Mouse (Mus musculus) embryonic facial prominence, embryonic 15.5 days (tissue): Measurements from ENCODE around the gene Pde4dip. TPM values are rescaled to one million over a fixed set of nuclear protein-coding genes. Genes with fewer than 3 reads are reported as not detected.

Source experiments
- ATAC-seq: fragments of 200-750 bp; cut with Nextera tagmentation; 2 replicates; pipeline ENCODE4 v1.8.0; 2017; ENCODE audit warnings: low read depth, moderate TSS enrichment; ENCODE audit not compliant: insufficient number of reproducible peaks, low FRiP score, low TSS enrichment
- H3K27ac ChIP-seq: fragments of 300-500 bp; sonication (generic); replicated peaks from 2 replicates; pipeline ENCODE4 v1.5.1; 2015; ENCODE audit warnings: mild to moderate bottlenecking, inconsistent platforms
- H3K27me3 ChIP-seq: fragments of 300-500 bp; sonication (generic); 2 replicates; pipeline ENCODE4 v1.6.1; 2015; ENCODE audit warnings: inconsistent platforms
- H3K36me3 ChIP-seq: fragments of 300-500 bp; sonication (generic); 2 replicates; pipeline ENCODE4 v1.6.1; 2015; ENCODE audit warnings: mild to moderate bottlenecking, inconsistent platforms
- H3K4me1 ChIP-seq: fragments of 300-500 bp; sonication (generic); 2 replicates; pipeline ENCODE4 v1.6.1; 2015; ENCODE audit warnings: inconsistent platforms
- H3K4me2 ChIP-seq: fragments of 300-500 bp; sonication (generic); replicated peaks from 2 replicates; pipeline ENCODE4 v1.6.1; 2015; ENCODE audit warnings: mild to moderate bottlenecking, inconsistent platforms
- H3K4me3 ChIP-seq: fragments of 300-500 bp; sonication (generic); replicated peaks from 2 replicates; pipeline ENCODE4 v1.5.1; 2015; ENCODE audit warnings: mild to moderate bottlenecking, inconsistent platforms
- H3K9ac ChIP-seq: fragments of 300-500 bp; sonication (generic); 2 replicates; pipeline ENCODE4 v1.6.1; 2015; ENCODE audit warnings: inconsistent platforms
- H3K9me3 ChIP-seq: fragments of 300-500 bp; sonication (generic); replicated peaks from 2 replicates; pipeline ENCODE4 v1.6.1; 2016; ENCODE audit warnings: inconsistent platforms
- WGBS: fragments of 180-500 bp; shearing (Covaris S2); methylation state at CpG from one replicate; pipeline ENCODE4 v1.1.7; 2015; 5-methylcytosine and 5-hydroxymethylcytosine counted together
- polyA plus RNA-seq: library from polyadenylated mRNA; unstranded; fragments of >200 nt; fragmentation: Nextera tagmentation; extraction: Ambion mirVana; gene quantifications from 2 replicates; pipeline ENCODE4 v1.2.1, GENCODE M21; 2015

Gene Pde4dip
- polyA plus RNA-seq, 1 experiment from 2014 or later, result 29.6 TPM

DNA sequence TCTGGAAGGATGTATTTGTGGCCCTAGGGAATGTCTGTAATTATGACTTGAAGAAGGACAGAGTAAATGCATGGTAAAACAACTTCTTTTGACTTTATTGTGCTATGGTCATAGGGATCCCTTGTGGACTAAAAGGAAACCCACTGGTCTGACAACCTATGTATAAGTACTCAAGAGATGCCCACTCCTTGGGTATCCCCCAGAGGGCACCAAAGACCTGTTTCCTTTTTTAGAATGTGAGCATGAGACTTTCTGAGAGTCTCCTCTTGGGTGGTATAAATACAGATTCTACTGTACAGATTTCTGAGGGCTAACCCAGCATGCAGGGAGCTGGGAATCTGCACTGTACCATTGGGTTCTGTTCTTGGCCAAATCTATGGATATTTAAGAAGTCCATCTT is 48.1 kb downstream of the Pde4dip start:
- no peak overlapping the region for H3K9ac ChIP-seq
- no peak overlapping the region for H3K27ac ChIP-seq
- ATAC-seq, result no peak
- no peaks in the 10 kb centered on the region for H3K4me1 ChIP-seq
- H3K9me3 ChIP-seq, result no peaks in the 10 kb centered on the region
- H3K27me3 ChIP-seq, result no peaks in the 10 kb centered on the region
- no peak overlapping the region for H3K4me3 ChIP-seq
- no peak overlapping the region for H3K4me2 ChIP-seq
- no peaks in the 10 kb centered on the region for H3K36me3 ChIP-seq

DNA sequence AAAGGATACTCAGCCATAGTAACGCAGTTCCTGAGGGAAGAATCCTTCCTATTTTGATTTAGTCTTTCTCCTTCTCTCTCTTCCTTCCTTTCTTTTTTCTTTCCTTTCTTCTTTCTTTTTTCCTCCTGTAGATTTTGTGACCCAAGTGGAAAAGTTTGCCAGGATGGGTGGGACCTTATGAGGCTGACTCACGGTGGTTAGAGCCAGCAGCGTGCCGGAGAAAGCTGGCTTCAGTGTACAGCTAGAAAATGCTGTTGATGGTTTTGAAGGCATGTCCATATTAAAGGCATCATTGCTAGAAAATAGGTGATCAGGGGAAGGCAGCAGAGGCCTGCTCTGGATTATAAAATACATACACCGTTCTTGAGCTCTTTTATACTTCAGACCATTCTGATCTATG is 52.6 kb downstream of the Pde4dip start:
- Histone ChIP-seq H3K27ac (no peak overlapping the region), H3K4me1 (no peaks in the 10 kb centered on the region), H3K9ac (no peak overlapping the region), H3K9me3 (no peaks in the 10 kb centered on the region), H3K4me3 (no peak overlapping the region), H3K36me3 (no peaks in the 10 kb centered on the region), H3K27me3 (no peaks in the 10 kb centered on the region), H3K4me2 (no peak overlapping the region)
- ATAC-seq, result no peak
- WGBS, result 80% methylated on average over 5 of the region's 5 CpGs

DNA sequence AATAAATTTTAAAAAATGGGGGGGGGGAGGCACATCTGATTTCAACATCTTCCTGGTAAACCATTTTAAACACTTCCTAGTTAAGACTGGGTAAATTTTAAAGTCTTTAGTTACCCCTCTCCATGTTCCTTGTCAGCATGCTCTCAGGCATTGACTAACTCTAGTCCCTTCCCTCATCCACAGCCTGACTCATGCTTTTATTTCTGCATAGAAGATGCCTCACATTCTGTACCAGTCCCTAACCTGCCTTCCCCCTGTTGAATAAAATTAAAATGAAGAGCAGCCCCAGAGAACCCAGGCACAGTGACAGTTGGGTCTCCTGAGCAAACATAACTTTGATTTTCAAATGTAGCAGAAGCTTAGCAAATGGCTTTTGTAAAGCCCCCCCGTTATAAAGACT is 53.9 kb downstream of the Pde4dip start:
- WGBS, result 36% methylated on average over 1 of the region's 1 CpGs
- Histone ChIP-seq H3K4me1 (no peaks in the 10 kb centered on the region), H3K9ac (no peak overlapping the region), H3K27me3 (no peaks in the 10 kb centered on the region), H3K9me3 (no peaks in the 10 kb centered on the region), H3K4me3 (no peak overlapping the region), H3K27ac (no peak overlapping the region), H3K36me3 (no peaks in the 10 kb centered on the region), H3K4me2 (no peak overlapping the region)
- no peak for ATAC-seq

DNA sequence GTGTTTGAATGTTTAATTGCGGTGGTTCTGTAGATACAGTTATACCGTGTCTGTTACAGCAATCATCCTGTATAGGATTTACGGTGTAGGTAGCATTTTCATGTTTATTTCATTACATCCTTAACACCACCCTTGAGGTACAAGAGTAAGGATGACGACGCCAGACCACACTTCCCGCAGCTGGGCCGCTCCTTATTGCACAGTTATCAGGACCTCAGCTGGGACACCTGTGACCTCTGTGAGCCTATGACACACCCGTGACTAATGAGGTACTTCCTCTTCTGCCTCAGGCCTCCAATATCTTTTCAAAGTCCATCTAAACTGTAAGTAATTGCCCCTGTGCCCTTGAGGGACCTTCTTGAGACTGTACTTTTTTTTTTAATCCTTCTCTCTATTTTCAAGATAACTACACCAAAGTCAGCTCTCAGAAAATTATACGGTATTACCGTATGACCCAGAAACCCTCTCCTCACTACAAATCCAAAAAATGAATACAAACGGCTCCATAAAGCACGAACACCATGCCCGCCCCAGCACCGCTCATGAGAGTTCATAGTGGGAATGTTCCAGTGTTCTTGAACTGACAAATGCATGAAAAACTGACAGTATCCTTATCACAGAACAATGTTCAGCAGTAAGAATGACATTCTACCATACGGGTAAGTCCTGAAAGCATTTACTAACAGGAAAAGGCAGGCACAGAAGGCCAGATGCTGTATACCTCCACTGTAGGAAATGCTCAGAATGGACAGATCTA is 56.8 kb downstream of the Pde4dip start:
- H3K27ac ChIP-seq, result no peak overlapping the region
- no peak overlapping the region for H3K4me2 ChIP-seq
- no peak for ATAC-seq
- no peaks in the 10 kb centered on the region for H3K36me3 ChIP-seq
- no peak overlapping the region for H3K9ac ChIP-seq
- H3K4me1 ChIP-seq, result no peaks in the 10 kb centered on the region
- H3K4me3 ChIP-seq, result no peak overlapping the region
- H3K9me3 ChIP-seq, result no peaks in the 10 kb centered on the region
- H3K27me3 ChIP-seq, result no peaks in the 10 kb centered on the region
- 57% methylated on average over 15 of the region's 15 CpGs for WGBS

DNA sequence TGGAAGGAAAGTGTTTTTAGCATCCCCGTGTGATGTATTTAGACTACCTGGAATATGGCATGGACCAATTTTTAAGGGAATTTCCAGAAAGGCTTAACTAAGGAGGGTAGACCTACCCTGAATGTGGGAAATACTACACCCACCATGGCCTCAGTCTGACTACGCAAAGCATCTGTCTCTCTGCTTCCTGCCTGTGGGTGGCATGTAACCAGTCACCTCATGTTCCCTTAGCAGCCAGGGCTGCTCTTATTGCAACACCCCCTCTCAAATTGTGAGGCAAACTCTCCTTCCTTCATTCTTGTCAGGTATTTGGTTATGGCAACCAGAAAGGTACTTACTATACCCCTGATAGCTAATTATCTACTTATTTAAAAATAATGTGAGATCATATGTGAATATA is 57.9 kb downstream of the Pde4dip start:
- H3K36me3 ChIP-seq, result no peaks in the 10 kb centered on the region
- H3K9me3 ChIP-seq, result no peaks in the 10 kb centered on the region
- no peak overlapping the region for H3K4me2 ChIP-seq
- no peak overlapping the region for H3K27ac ChIP-seq
- no peak overlapping the region for H3K4me3 ChIP-seq
- H3K27me3 ChIP-seq, result no peaks in the 10 kb centered on the region
- H3K4me1 ChIP-seq, result no peaks in the 10 kb centered on the region
- ATAC-seq, result no peak
- H3K9ac ChIP-seq, result no peak overlapping the region
- WGBS, result 61% methylated on average over 2 of the region's 2 CpGs

DNA sequence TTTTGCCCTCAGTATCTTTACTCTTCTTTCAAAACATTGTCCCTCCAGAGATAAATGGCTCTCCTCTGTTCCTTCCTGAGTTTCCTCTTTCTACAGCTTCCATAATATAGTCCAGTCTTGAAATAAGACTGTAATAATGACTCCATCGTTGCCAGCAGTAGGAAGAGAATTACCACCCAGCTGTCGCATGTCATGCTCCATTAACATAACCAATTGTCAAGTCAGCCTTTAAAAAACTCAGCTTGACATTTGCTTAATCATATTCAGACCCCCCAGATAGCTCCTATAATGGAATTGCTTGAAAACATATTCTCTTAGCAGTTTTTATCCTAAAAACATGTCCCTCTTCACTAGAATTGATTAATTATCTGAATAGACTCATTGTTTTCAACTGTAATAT is 58.4 kb downstream of the Pde4dip start:
- H3K4me1 ChIP-seq, result no peaks in the 10 kb centered on the region
- no peaks in the 10 kb centered on the region for H3K36me3 ChIP-seq
- H3K4me2 ChIP-seq, result no peak overlapping the region
- no peak overlapping the region for H3K4me3 ChIP-seq
- ATAC-seq, result no peak
- WGBS, result 38% methylated on average over 2 of the region's 2 CpGs
- peaks cover 2% of the 10 kb centered on the region; the same call in 1 of the 2 replicates for H3K27me3 ChIP-seq
- H3K27ac ChIP-seq, result no peak overlapping the region
- no peak overlapping the region for H3K9ac ChIP-seq
- H3K9me3 ChIP-seq, result no peaks in the 10 kb centered on the region

DNA sequence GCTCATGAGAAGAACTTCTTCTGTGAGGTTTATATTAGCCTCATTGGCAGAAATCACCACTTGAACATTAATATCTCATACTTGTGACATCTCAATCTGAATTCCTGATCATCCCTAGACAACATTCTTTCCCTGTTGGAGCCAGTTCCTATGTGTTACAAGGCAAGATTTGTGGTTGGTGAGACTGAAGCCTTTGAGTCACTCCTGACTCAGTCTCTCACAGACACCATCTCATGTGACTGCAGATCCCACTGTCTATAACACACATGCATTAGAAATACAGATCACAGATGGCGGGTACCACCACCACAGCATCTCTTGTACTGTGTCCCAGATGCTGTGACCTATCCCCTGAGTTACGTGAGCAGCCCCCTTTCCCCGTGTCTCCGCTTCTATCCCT is 60.2 kb downstream of the Pde4dip start:
- no peaks in the 10 kb centered on the region for H3K36me3 ChIP-seq
- no peak overlapping the region for H3K4me2 ChIP-seq
- no peak overlapping the region for H3K9ac ChIP-seq
- no peak for ATAC-seq
- peaks cover 14% of the 10 kb centered on the region for H3K4me1 ChIP-seq
- peaks cover 11% of the 10 kb centered on the region for H3K27me3 ChIP-seq
- 90% methylated on average over 4 of the region's 4 CpGs for WGBS
- H3K4me3 ChIP-seq, result no peak overlapping the region
- H3K9me3 ChIP-seq, result no peaks in the 10 kb centered on the region
- H3K27ac ChIP-seq, result no peak overlapping the region

DNA sequence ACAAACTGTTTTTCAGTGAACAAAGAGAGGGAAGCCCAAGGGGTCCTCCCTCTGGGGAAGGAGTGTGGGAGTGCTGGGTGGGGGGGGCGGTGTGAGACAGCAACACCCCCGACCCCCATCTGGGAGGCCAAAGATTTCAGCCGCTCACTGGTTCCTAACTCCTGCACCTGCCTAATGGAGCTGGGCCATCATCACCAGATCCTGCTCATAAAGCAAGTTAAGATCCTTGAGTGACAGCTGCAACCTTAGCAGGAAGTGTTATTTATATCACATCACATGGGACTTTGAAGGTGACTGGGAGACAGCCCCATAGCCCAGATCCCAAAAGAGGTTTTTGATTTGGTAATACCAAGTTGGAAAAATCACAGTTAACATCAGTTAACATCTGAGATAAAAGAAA is 63.3 kb downstream of the Pde4dip start:
- Histone ChIP-seq H3K9ac (no peak overlapping the region), H3K27ac (no peak overlapping the region), H3K4me2 (peak overlapping the region; percentile 91; the same call in 1 of the 2 replicates), H3K9me3 (no peaks in the 10 kb centered on the region), H3K4me1 (peaks cover 14% of the 10 kb centered on the region), H3K36me3 (no peaks in the 10 kb centered on the region), H3K27me3 (peaks cover 17% of the 10 kb centered on the region), H3K4me3 (no peak overlapping the region)
- 30% methylated on average over 3 of the region's 3 CpGs for WGBS
- no peak for ATAC-seq

DNA sequence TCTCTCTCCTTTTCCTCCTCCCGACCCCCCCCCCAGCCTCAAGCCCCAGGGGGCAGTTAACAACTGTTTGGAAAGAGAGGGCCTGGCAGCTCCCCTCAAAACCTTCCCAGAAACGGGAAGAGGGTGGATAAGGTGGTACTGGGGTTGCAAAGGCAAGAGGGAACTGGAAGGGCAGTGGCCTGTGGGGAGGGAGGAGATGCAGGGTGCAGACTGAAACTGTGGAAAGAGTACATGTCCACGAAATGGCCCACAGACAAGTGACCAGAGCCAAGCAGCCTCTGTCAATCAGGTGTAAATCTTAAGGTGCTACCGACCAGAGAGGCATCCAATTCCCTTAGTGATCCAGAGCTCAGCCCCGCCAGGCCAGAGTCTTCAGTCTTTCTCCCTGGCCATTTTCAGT is 63.8 kb downstream of the Pde4dip start:
- Histone ChIP-seq H3K9me3 (no peaks in the 10 kb centered on the region), H3K4me1 (peaks cover 14% of the 10 kb centered on the region), H3K27ac (no peak overlapping the region; the same call in 1 of the 2 replicates), H3K36me3 (no peaks in the 10 kb centered on the region), H3K9ac (no peak overlapping the region), H3K4me3 (peak overlapping the region; percentile 48), H3K4me2 (peak overlapping the region; percentile 91), H3K27me3 (peaks cover 17% of the 10 kb centered on the region)
- WGBS, result 3% methylated on average over 4 of the region's 5 CpGs
- ATAC-seq, result 0 out of 2 replicates have a peak, but pooled peaks have one; percentile 16

DNA sequence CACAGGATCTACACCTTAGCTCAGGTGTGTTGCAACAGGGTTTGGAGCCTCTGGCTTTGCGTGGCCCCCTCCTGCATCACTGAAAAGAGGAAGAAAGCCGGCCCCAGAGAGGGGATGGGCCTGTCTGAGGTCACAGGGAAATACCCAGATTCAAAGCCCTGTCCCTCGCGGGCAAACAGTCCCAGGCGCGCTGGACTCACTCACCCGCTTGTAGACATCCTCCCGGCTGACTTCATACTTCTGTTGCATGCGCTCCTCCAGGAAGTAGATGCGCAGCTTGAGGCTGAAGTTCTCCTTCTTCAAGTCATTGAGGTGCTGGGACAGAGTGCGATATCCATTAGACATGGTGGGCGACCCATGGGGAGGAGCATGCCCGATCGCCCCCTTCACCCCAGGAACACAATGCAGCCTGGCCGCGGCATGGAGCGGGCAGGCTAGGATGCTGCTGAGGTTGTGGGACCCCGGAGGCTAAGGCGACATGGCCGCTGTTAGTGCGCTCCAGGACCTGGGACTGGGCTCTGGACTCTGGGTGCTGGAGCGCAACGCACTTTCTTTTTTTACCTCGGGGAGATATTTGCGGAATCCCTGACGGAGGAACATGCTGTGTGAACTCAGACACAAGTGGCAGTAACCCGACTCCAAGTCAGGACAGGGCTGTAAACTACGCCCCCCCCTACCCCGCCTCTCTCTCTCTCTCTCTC is 64.3 kb downstream of the Pde4dip start:
- Histone ChIP-seq H3K4me1 (peaks cover 14% of the 10 kb centered on the region), H3K27me3 (peaks cover 17% of the 10 kb centered on the region), H3K9me3 (no peaks in the 10 kb centered on the region), H3K27ac (no peak overlapping the region; the same call in 1 of the 2 replicates), H3K4me2 (peak overlapping the region; percentile 91), H3K36me3 (no peaks in the 10 kb centered on the region), H3K4me3 (peak overlapping the region; percentile 48), H3K9ac (no peak overlapping the region)
- WGBS, result 1% methylated on average over 29 of the region's 29 CpGs
- ATAC-seq, result peak; percentile 63

DNA sequence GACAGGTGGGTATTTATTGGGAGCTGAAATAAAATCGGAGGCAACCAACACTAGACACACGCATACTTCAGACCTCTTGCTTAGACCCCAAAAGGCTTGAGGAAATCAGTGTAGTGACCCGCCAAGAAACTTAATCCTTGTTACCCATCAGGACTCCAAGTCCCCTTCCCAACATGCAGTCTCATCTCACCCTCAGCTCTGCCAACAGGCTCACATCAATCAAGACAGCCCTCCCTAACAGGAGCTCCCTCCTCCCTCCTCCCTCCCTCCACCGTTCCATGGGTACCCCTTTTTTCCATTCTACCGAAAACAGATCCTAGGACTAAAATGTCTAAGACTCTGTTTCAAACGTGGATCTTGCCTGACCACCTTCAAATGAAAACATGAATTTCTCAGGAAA is 65.1 kb downstream of the Pde4dip start:
- WGBS, result 20% methylated on average over 6 of the region's 6 CpGs

More for the DNA sequence above, 65.1 kb downstream of the Pde4dip start:
- H3K36me3 ChIP-seq, result no peaks in the 10 kb centered on the region
- ATAC-seq, result no peak
- peak overlapping the region; percentile 48 for H3K4me3 ChIP-seq
- no peak overlapping the region for H3K9ac ChIP-seq
- no peaks in the 10 kb centered on the region for H3K9me3 ChIP-seq
- no peak overlapping the region for H3K27ac ChIP-seq
- H3K4me1 ChIP-seq, result peaks cover 14% of the 10 kb centered on the region
- H3K27me3 ChIP-seq, result peaks cover 17% of the 10 kb centered on the region
- peak overlapping the region; percentile 91; the same call in 1 of the 2 replicates for H3K4me2 ChIP-seq
